Mouse (Mus musculus) ES-E14 (cell line): ENCODE results near the gene Slc46a1.

Source experiments
- CHD2 ChIP-seq: IDR thresholded peaks from 2 replicates; pipeline ENCODE4 v1.6.1; 2014; ENCODE audit warnings: mild to moderate bottlenecking, low read depth, low read length, inconsistent platforms
- HCFC1 ChIP-seq: IDR thresholded peaks from 2 replicates; pipeline ENCODE4 v1.6.1; 2012; ENCODE audit warnings: low read length, inconsistent platforms, borderline replicate concordance; ENCODE audit not compliant: insufficient read depth
- MAFK ChIP-seq: IDR thresholded peaks from 2 replicates; pipeline ENCODE4 v1.6.1; 2014; ENCODE audit warnings: mild to moderate bottlenecking, low read depth, low read length, inconsistent platforms; ENCODE audit not compliant: insufficient read depth
- ZC3H11A ChIP-seq: IDR thresholded peaks from 2 replicates; pipeline ENCODE4 v1.6.1; 2012; ENCODE audit warnings: low read depth, mild to moderate bottlenecking, inconsistent platforms, low read length, borderline replicate concordance

DNA sequence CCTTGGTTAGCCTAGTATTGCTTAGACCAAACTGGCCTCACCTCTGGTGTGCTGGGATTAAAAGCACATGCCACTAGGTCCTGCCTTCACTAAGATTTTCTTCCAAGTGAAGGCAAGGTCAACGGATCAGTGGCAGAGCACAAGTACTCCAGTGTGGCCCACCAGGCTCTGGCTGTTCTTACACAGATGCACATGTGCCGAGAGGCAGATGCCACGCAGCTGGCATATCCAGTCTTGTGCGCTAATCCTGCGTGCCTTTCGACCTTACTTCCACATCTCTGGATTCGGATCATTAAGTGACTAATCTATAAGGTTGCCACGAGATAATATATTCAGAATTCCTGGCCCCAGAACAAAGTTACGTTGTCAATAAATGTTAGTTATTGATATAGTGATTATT lies 381 bp upstream of the Slc46a1 start:
- TF ChIP-seq MAFK (no peak), ZC3H11A (no peak), HCFC1 (no peak), CHD2 (no peak)
